Mouse (Mus musculus) adipocyte (in vitro differentiated cells): ENCODE measurements around the gene Lrrfip1.

Source experiments
- DNase-seq: peaks from one replicate; pipeline ENCODE4 v3.0.0-alpha.2; 2016; ENCODE audit warnings: low spot score

Gene Lrrfip1

GRCm38 (mm10) chr1:91086748-91087147 lies 88.2 kb downstream of the Lrrfip1 start:
- DNase-seq: no peak

GRCm38 (mm10) chr1:91088027-91088426 lies 89.5 kb downstream of the Lrrfip1 start:
- DNase-seq: no peak

GRCm38 (mm10) chr1:91088941-91089340 lies 90.4 kb downstream of the Lrrfip1 start:
- no peak for DNase-seq

GRCm38 (mm10) chr1:91090456-91090855 lies 91.9 kb downstream of the Lrrfip1 start:
- no peak for DNase-seq

- no peak for DNase-seq
Observed at GRCm38 (mm10) chr1:91092451-91092850, 93.9 kb downstream of the Lrrfip1 start.

GRCm38 (mm10) chr1:91093296-91093695 lies 94.8 kb downstream of the Lrrfip1 start:
- DNase-seq: no peak

- DNase-seq: no peak
Observed at GRCm38 (mm10) chr1:91094001-91094400, 95.5 kb downstream of the Lrrfip1 start.

- DNase-seq: no peak
Observed at GRCm38 (mm10) chr1:91095258-91095657, 96.7 kb downstream of the Lrrfip1 start.

- DNase-seq: no peak
Observed at GRCm38 (mm10) chr1:91095853-91096252, 97.3 kb downstream of the Lrrfip1 start.

- DNase-seq: no peak
Observed at GRCm38 (mm10) chr1:91096490-91096889, 98.0 kb downstream of the Lrrfip1 start.

GRCm38 (mm10) chr1:91097283-91097834 lies 98.8 kb downstream of the Lrrfip1 start:
- DNase-seq: no peak

- peak; percentile 78 for DNase-seq
Observed at GRCm38 (mm10) chr1:91098887-91099286, 100.3 kb downstream of the Lrrfip1 start.

- no peak for DNase-seq
Observed at GRCm38 (mm10) chr1:91101709-91102440, 103.3 kb downstream of the Lrrfip1 start.

- no peak for DNase-seq
Observed at GRCm38 (mm10) chr1:91103366-91103983, 104.9 kb downstream of the Lrrfip1 start.

GRCm38 (mm10) chr1:91107548-91107947 lies 109.0 kb downstream of the Lrrfip1 start:
- DNase-seq: no peak

- no peak for DNase-seq
Observed at GRCm38 (mm10) chr1:91109302-91109701, 110.8 kb downstream of the Lrrfip1 start.

GRCm38 (mm10) chr1:91112171-91112570 lies 113.6 kb downstream of the Lrrfip1 start:
- no peak for DNase-seq

- no peak for DNase-seq
Observed at GRCm38 (mm10) chr1:91112606-91113005, 114.1 kb downstream of the Lrrfip1 start.

- DNase-seq: no peak
Observed at GRCm38 (mm10) chr1:91122121-91122520, 123.6 kb downstream of the Lrrfip1 start.

- no peak for DNase-seq
Observed at GRCm38 (mm10) chr1:91123004-91123403, 124.5 kb downstream of the Lrrfip1 start.

- DNase-seq: no peak
Observed at GRCm38 (mm10) chr1:91123466-91123865, 124.9 kb downstream of the Lrrfip1 start.

- no peak for DNase-seq
Observed at GRCm38 (mm10) chr1:91128849-91129248, 130.3 kb downstream of the Lrrfip1 start.

- no peak for DNase-seq
Observed at GRCm38 (mm10) chr1:91137036-91137435, 138.5 kb downstream of the Lrrfip1 start.
